Mouse (Mus musculus): ENCODE measurements around the gene Mdp1. TPM values are rescaled to one million over a fixed set of nuclear protein-coding genes. Genes with fewer than 3 reads are reported as not detected.

Mdp1 gene
- total RNA-seq, 4 experiments from 2014 or later, result 47.1 to 51.1 (median 49.6) TPM

Other genes starting within 250 kb of the Mdp1 start
- 10 to 100 TPM; 20.2 to 27.2 (median 23.1) TPM for gene Dhrs4, start 181.8 kb downstream of the Mdp1 start, total RNA-seq (2022)
- 10 to 100 TPM; 56.8 to 82.2 (median 62.5) TPM for gene Carmil3, start 169.9 kb downstream of the Mdp1 start, total RNA-seq (2022)
- gene Cpne6, start 150.1 kb downstream of the Mdp1 start, total RNA-seq (2022), result 100 to 1,000 TPM; 607 to 653 (median 629) TPM
- 1 to 10 TPM; 1.5 to 3.6 (median 2.1) TPM for gene Nrl, start 135.5 kb downstream of the Mdp1 start, total RNA-seq (2022)
- 10 to 100 TPM; 43.4 to 61.5 (median 50.3) TPM for gene Pck2, start 120.2 kb downstream of the Mdp1 start, total RNA-seq (2022)
- 10 to 100 TPM; 74.0 to 93.1 (median 82.3) TPM for gene Dcaf11, start 100.5 kb downstream of the Mdp1 start, total RNA-seq (2022)
- 1 to 10 TPM in 2 of 4 experiments, under 1 TPM in 1, not detected in 1; 0.94 to 2.0 (median 1.4) TPM for gene A730061H03Rik, start 100.1 kb downstream of the Mdp1 start, total RNA-seq (2022)
- gene Fitm1, start 84.9 kb downstream of the Mdp1 start, total RNA-seq (2022), result not detected
- 10 to 100 TPM; 57.9 to 75.0 (median 67.3) TPM for gene Psme1, start 82.4 kb downstream of the Mdp1 start, total RNA-seq (2022)
- 10 to 100 TPM; 48.3 to 57.7 (median 53.8) TPM for gene Emc9, start 75.2 kb downstream of the Mdp1 start, total RNA-seq (2022)
- gene Psme2, start 69.4 kb downstream of the Mdp1 start, total RNA-seq (2022), result 10 to 100 TPM; 57.2 to 74.4 (median 69.8) TPM
- gene Rnf31, start 68.8 kb downstream of the Mdp1 start, total RNA-seq (2022), result 10 to 100 TPM; 36.5 to 56.0 (median 45.5) TPM
- gene Irf9, start 56.9 kb downstream of the Mdp1 start, total RNA-seq (2022), result 10 to 100 TPM; 15.4 to 19.1 (median 17.9) TPM
- 1 to 10 TPM; 1.1 to 2.8 (median 1.4) TPM for gene Rec8, start 42.5 kb downstream of the Mdp1 start, total RNA-seq (2022)
- 100 to 1,000 TPM; 121 to 153 (median 140) TPM for gene Ipo4, start 24.6 kb downstream of the Mdp1 start, total RNA-seq (2022)
- 1 to 10 TPM; 4.2 to 7.5 (median 5.5) TPM for gene Gm49378, start 22.6 kb downstream of the Mdp1 start, total RNA-seq (2022)
- 10 to 100 TPM; 40.6 to 49.6 (median 44.7) TPM for gene Tm9sf1, start 16.7 kb downstream of the Mdp1 start, total RNA-seq (2022)
- 1 to 10 TPM; 1.2 to 1.9 (median 1.7) TPM for gene Tssk4, start 10.3 kb downstream of the Mdp1 start, total RNA-seq (2022)
- gene Gmpr2, start 11.4 kb upstream of the Mdp1 start, total RNA-seq (2022), result 10 to 100 TPM; 25.2 to 31.1 (median 28.6) TPM
- 100 to 1,000 TPM; 290 to 309 (median 300) TPM for gene Nedd8, start 11.6 kb upstream of the Mdp1 start, total RNA-seq (2022)
- 10 to 100 TPM; 12.2 to 20.8 (median 16.0) TPM for gene Tinf2, start 21.3 kb upstream of the Mdp1 start, total RNA-seq (2022)
- gene Tgm1, start 53.4 kb upstream of the Mdp1 start, total RNA-seq (2022), result 1 to 10 TPM in 2 of 4 experiments, not detected in 2; 5.4 to 8.2 TPM
- gene Rabggta, start 61.8 kb upstream of the Mdp1 start, total RNA-seq (2022), result 10 to 100 TPM; 42.8 to 53.5 (median 44.8) TPM
- gene Dhrs1, start 85.2 kb upstream of the Mdp1 start, total RNA-seq (2022), result 100 to 1,000 TPM in 3 of 4 experiments, 10 to 100 TPM in 1; 86.6 to 148 (median 116) TPM
- gene Nop9, start 85.2 kb upstream of the Mdp1 start, total RNA-seq (2022), result 10 to 100 TPM; 11.8 to 14.0 (median 13.1) TPM
- gene Cideb, start 98.0 kb upstream of the Mdp1 start, total RNA-seq (2022), result 1 to 10 TPM; 1.4 to 3.0 (median 1.7) TPM
- gene Ltb4r2, start 100.9 kb upstream of the Mdp1 start, total RNA-seq (2022), result under 1 TPM in 3 of 4 experiments, not detected in 1; 0.16 to 0.23 (median 0.22) TPM
- gene Ltb4r1, start 105.5 kb upstream of the Mdp1 start, total RNA-seq (2022), result under 1 TPM in 1 of 4 experiments, not detected in 3; 0.32 TPM
- 1 to 10 TPM; 3.4 to 6.8 (median 4.8) TPM for gene Adcy4, start 123.6 kb upstream of the Mdp1 start, total RNA-seq (2022)
- gene Ripk3, start 128.4 kb upstream of the Mdp1 start, total RNA-seq (2022), result 1 to 10 TPM in 1 of 4 experiments, under 1 TPM in 2, not detected in 1; 0.95 to 3.4 (median 0.99) TPM
- gene Nfatc4, start 162.6 kb upstream of the Mdp1 start, total RNA-seq (2022), result 1 to 10 TPM; 1.4 to 2.0 (median 1.7) TPM
- 10 to 100 TPM in 2 of 4 experiments, 1 to 10 TPM in 2; 6.4 to 10.9 (median 9.3) TPM for gene Nynrin, start 193.5 kb upstream of the Mdp1 start, total RNA-seq (2022)
- under 1 TPM; 0.20 to 0.43 (median 0.33) TPM for gene Cbln3, start 223.9 kb upstream of the Mdp1 start, total RNA-seq (2022)
- gene Khnyn, start 224.4 kb upstream of the Mdp1 start, total RNA-seq (2022), result 10 to 100 TPM; 13.4 to 14.0 (median 13.7) TPM
- gene Sdr39u1, start 239.8 kb upstream of the Mdp1 start, total RNA-seq (2022), result 10 to 100 TPM; 66.0 to 86.3 (median 78.8) TPM